Mouse (Mus musculus) Muller cell, postnatal 12 days (primary cell): ENCODE data around the gene Cabcoco1.

Experiments used
- DNase-seq: peaks from one replicate; pipeline ENCODE4 v3.0.0-alpha.2; 2015; ENCODE audit errors: inconsistent ontology term

The Cabcoco1 gene

DNA sequence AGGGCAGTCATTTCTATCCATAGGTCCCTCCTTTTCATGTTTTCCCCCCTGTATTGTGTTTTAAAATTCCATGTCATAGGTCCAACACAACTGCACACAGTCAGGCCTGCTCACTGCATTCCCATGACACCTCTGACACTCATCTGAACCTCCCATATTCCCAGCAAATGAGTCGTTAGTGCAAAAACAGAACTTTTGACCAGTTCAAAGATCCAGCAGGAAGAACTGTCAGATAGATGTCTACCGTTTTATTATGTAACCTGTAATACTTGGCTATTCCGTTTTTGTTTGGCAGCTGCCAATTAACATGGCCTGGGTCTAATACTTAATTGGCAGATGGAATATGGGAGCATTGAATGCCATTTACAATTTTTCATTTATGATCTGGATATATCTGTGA lies 34.0 kb downstream of the Cabcoco1 start:
- no peak for DNase-seq

DNA sequence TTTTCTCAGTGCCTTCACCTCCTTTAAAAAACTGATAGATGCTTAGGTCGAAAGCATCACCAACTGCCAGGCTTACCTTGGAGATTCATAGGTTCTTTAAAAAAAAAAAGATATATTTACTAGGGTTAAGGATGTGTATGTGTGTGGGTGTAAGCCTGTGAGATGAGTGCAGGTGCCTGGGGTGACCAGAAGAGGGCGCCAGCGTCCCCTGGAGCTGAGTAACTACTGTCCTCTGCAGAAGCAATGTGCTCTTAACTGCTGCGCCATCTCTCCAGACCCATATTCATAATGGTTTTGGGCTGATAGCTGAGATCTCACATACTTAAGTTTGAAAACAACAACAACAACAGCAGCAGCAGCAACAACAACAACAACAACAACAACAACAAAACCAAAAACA lies 35.5 kb downstream of the Cabcoco1 start:
- no peak for DNase-seq

- DNase-seq: no peak
Measured at GRCm38 (mm10) chr10:68504586-68505152, 37.0 kb downstream of the Cabcoco1 start.

DNA sequence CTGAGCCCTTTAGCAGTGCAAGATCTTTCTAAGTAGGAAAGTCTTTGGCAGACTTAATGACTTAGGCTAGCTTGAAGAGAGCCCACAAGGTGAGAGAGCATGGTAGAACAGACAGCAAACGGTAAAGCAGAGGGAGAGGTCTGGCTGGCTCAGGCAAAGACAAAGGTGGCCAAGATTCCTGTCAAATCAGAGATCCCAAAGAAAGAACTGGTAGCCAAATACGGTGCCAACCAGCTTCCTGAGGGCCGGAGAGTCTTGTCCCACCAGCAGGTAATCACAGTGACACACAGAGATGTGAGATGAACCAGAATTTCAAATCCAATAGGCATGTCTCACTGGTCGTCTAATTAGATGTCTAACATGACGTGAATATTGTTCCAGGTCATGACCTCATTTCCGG lies 40.6 kb downstream of the Cabcoco1 start:
- no peak for DNase-seq

GRCm38 (mm10) chr10:68495246-68495645 lies 46.5 kb downstream of the Cabcoco1 start:
- DNase-seq: no peak

DNA sequence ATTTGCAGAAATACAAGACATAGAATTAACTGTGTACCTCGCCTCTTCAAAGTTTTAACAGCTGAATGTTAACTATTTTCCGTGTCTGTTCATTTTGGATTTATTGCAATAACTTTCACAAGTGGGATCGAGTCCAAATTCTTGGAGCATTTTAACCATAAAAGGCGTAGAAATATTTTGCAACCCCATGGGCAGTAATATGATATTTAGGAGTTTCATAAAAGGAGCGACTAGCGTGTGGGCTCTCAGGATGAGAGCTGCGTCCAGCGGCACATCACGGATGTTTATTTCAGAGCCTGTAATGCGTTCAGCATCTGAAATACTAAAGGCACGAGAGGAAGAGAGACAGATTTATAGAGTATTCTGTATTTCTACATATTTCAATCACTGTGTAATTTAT lies 50.1 kb downstream of the Cabcoco1 start:
- DNase-seq: no peak

DNA sequence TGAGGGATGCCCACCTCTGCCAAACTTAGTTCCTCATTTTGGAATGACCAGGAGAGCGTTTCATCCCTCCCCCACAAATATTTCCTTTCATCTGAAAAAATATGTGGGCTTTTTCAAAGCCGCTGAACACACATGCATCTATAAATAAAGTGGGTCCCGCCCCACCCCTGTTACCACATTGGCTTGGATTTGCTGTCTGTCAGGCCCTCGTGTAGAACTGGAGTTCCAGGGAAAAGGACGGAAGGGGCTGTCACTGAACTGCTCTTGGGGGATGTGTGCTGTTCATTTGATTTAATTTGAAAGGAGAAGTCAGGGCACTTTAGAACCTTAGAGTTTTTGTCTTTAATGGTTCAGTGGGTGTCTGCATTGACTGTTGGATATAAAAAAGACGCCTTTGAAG lies 50.9 kb downstream of the Cabcoco1 start:
- DNase-seq: no peak

DNA sequence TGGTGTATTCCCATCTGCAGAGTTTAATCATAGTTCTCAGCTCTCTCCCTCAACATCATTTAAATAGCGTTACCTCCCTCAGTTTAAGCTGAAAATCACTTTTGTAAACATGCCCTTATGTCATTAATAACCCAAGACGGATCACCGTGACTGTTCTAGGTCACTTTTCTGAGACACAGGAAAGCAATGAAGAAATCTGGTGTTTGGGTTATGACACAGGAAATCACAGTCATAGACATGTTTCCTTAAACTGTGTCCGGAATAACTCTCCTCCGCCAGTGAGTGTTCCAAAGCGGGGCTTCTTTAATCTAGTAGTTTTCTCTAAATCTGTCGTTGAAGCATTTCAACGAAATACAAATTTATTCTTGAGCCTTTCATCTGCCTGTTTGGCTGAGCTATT lies 68.9 kb downstream of the Cabcoco1 start:
- no peak for DNase-seq

- DNase-seq: no peak
Measured at GRCm38 (mm10) chr10:68465737-68466327, 75.9 kb downstream of the Cabcoco1 start.

GRCm38 (mm10) chr10:68464943-68465342 lies 76.8 kb downstream of the Cabcoco1 start:
- DNase-seq: peak; percentile 64

DNA sequence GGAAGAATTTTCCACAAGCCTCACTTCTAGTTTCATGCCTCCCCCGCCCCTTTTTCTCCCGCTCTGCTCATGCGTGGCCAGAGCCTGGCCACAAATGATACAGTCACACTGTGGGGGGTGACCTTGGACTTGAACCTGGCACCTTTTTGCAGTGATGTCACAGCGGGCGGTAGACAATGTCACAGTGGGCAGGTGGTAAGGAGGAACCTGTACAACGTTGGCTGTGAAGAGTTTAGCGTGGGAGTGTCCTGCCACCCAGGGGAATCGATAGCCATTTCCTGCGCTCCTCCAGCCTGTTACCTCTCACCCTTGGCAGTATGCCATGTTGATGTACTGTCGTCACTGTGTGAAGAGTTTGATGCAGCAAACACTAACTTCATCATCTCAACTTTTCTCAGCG lies 81.9 kb downstream of the Cabcoco1 start:
- DNase-seq: no peak

GRCm38 (mm10) chr10:68457019-68457418 lies 84.7 kb downstream of the Cabcoco1 start:
- no peak for DNase-seq

GRCm38 (mm10) chr10:68454541-68454940 lies 87.2 kb downstream of the Cabcoco1 start:
- DNase-seq: no peak

DNA sequence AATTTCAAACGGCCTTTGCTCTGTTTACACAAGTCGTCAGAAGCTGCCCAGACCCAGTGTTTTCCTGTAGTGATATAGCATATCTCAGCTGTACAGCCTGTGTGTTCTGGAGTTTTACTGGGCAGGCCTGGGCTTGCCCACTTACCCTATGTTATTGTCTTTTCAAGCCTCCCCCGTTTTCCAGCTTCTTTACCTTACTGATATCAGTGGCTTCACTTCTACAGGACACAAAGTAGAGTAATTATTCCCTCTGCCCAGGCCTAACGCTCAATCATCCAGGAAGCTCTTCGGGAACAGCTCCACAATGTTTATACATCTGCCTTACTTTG lies 94.9 kb downstream of the Cabcoco1 start:
- DNase-seq: no peak

- DNase-seq: no peak
Measured at GRCm38 (mm10) chr10:68445876-68446796, 95.6 kb downstream of the Cabcoco1 start.

- no peak for DNase-seq
Measured at GRCm38 (mm10) chr10:68445244-68445811, 96.4 kb downstream of the Cabcoco1 start.

GRCm38 (mm10) chr10:68444361-68445114 lies 97.2 kb downstream of the Cabcoco1 start:
- no peak for DNase-seq

DNA sequence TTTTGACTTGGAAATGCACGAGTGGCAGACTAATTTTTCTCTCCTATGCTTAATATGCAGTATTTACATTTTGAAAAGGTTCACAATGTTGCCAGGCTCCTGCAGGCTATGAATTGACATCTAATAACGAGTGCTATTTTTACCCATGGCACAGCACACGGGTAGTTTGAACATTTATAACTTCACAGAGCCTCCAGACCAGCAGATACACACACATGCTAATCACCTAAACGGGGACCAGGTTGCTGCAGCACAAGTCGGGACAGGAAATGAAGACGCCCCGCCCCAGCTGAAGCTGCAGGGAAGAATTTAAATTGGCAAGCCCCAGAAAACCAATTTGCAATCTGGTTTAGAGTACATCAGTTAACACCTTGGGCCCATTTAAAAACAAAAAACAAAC lies 98.6 kb downstream of the Cabcoco1 start:
- no peak for DNase-seq

DNA sequence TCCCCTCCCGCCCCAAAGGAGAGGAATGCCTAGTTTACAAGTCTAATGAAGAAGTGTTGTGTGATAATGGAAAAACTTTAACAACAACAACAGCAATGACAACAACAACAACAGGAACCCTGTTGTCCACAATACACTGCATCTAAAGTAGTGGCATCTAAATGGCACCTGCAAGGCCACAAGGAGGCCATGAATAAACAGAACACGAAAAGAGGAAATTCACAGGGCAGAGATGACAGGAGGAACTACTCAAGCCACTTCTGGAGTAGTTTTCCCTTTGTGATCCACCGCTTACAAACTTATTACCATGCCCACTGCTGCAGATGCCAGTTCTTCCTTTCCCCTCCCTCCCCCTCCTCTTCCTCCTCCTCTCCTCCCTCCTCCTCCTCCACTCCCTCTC lies 99.0 kb downstream of the Cabcoco1 start:
- no peak for DNase-seq

- no peak for DNase-seq
Measured at GRCm38 (mm10) chr10:68441931-68442662, 99.6 kb downstream of the Cabcoco1 start.

GRCm38 (mm10) chr10:68440515-68440914 lies 101.2 kb downstream of the Cabcoco1 start:
- no peak for DNase-seq
